Mouse (Mus musculus): ENCODE data around the gene Vezt.

- TF ChIP-seq CTCF (IDR thresholded peaks at IDR 0.05; ENCODE audit: low read depth) = peak; percentile 22; the same call in 1 of the 2 replicates
- no peak for TF ChIP-seq EP300 (IDR thresholded peaks at IDR 0.05; ENCODE audit: low read depth)
Measured at GRCm38 (mm10) chr10:93967486-93967885, 68.1 kb downstream of the Vezt start.
